31 mouse cellular contexts compared by ENCODE assay signal in the genomic region with DNA sequence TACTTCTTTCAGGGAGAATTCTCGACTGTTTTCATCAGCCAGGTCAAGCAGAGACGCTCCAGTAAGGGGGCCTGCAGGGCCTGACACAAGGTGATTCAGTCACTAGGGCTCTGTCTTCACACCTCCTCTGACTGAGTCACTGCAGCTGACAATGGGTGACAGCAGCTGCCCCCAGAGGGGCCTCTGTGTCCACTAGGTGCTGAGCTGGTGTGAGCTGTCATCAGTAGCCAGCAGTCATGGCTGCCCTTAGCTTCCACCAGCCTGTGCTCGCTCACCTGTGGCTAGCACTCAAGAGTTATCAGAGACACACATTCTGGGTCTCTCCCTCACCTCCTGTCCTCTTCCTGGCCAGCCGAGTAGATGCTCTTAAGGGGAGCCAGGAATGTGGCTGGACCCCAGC. TPM values are rescaled to one million over a fixed set of nuclear protein-coding genes. Genes with fewer than 3 reads are reported as not detected.
"Had no signal": no experiment of that assay in that cellular context is flagged by ENCODE, and none has a peak within 500 bp of the region (broad histone marks: within the 10 kb centered on the region; RNA-seq: fewer than 3 reads in every experiment).

No protein-coding gene starts in this region.

- H3K4me2 ChIP-seq: hindbrain, embryonic 13.5 days; hindbrain, embryonic 15.5 days; kidney, embryonic 15.5 days; limb, embryonic 13.5 days; limb, embryonic 15.5 days; liver, embryonic 12.5 days had no signal

- ATAC-seq: forebrain, postnatal 0 days; hindbrain, postnatal 0 days; intestine, embryonic 16.5 days; liver, embryonic 12.5 days had no signal

- H3K4me1 ChIP-seq: hindbrain, embryonic 13.5 days; kidney, embryonic 15.5 days; liver, embryonic 12.5 days had no signal

- DNase-seq: forebrain, postnatal 0 days; gastrocnemius, postnatal 14 days; gastrocnemius, postnatal 36 days; heart, postnatal 10 days; kidney, adult 11 months; kidney, adult 2 months; kidney, adult 9 months; kidney, postnatal 14 days; kidney, postnatal 36 days; layer of hippocampus, adult 9-11 months; layer of hippocampus, postnatal 36 days; left cerebral cortex, postnatal 4 days had no signal

- H3K4me3 ChIP-seq: hindbrain, embryonic 13.5 days; hindbrain, embryonic 15.5 days; kidney, embryonic 15.5 days; limb, embryonic 13.5 days; limb, embryonic 15.5 days; liver, embryonic 12.5 days had no signal

- H3K27ac ChIP-seq: hindbrain, embryonic 13.5 days; hindbrain, embryonic 15.5 days; hindbrain, postnatal 0 days; kidney, embryonic 15.5 days; kidney, postnatal 0 days; limb, embryonic 13.5 days; limb, embryonic 15.5 days; liver, embryonic 12.5 days; liver, embryonic 14.5 days had no signal

- H3K9me3 ChIP-seq: hindbrain, embryonic 13.5 days; hindbrain, embryonic 15.5 days; kidney, embryonic 15.5 days; limb, embryonic 13.5 days; limb, embryonic 15.5 days; liver, embryonic 12.5 days had no signal

- H3K36me3 ChIP-seq: hindbrain, embryonic 13.5 days; hindbrain, embryonic 15.5 days; kidney, embryonic 15.5 days; limb, embryonic 13.5 days; limb, embryonic 15.5 days; liver, embryonic 12.5 days had no signal

- H3K9ac ChIP-seq: forebrain, postnatal 0 days; hindbrain, embryonic 15.5 days; kidney, embryonic 15.5 days; limb, embryonic 13.5 days; limb, embryonic 15.5 days; liver, embryonic 12.5 days; liver, embryonic 14.5 days had no signal

RNA-seq across cellular contexts. Expression of a gene that starts 16.3 kb away (rescaled TPM):
- total RNA-seq: gastrocnemius, adult 18-20 months; gastrocnemius, adult 8-10 months; gastrocnemius, postnatal 14 days; gastrocnemius, postnatal 36 days; heart, adult 8-10 months; heart, postnatal 10 days; hematopoietic stem cell, adult 5-6 weeks; liver, adult 2 months had no signal
- polyA plus RNA-seq: gonadal fat pad, adult 2 months; kidney, adult 2 months; kidney, embryonic 15.5 days; kidney, postnatal 0 days; liver, adult 2 months; liver, embryonic 12.5 days; liver, embryonic 16.5 days had no signal

RNA-seq across cellular contexts. Expression of a gene that starts 26.4 kb away (rescaled TPM):
- total RNA-seq: gastrocnemius, adult 18-20 months; gastrocnemius, adult 8-10 months; gastrocnemius, postnatal 14 days; gastrocnemius, postnatal 36 days; heart, postnatal 10 days; hematopoietic stem cell, adult 5-6 weeks; liver, adult 2 months had no signal
- polyA plus RNA-seq: intestine, embryonic 16.5 days; kidney, embryonic 15.5 days; kidney, postnatal 0 days; large intestine, adult 2 months; limb, embryonic 11.5 days; limb, embryonic 13.5 days; limb, embryonic 15.5 days; liver, adult 2 months; liver, embryonic 12.5 days had no signal

RNA-seq across cellular contexts. Expression of a gene that starts 47.2 kb away (rescaled TPM):
- total RNA-seq: liver, adult 2 months had no signal
